Mouse (Mus musculus) small intestine, adult 2 months (tissue): ENCODE measurements around the gene Rnf150.

Source experiments
- CTCF ChIP-seq: fragments of 200-500 bp; IDR thresholded peaks from 2 replicates; pipeline ENCODE4 v1.5.1; 2012; ENCODE audit warnings: low read depth, mild to moderate bottlenecking, control low read depth, inconsistent platforms, low read length, moderate library complexity, mixed read lengths; ENCODE audit not compliant: insufficient replicate concordance, insufficient read length; ENCODE audit errors: extremely low read depth
- POLR2A ChIP-seq: fragments of 200-500 bp; IDR thresholded peaks from 2 replicates; pipeline ENCODE4 v1.6.1; 2012; ENCODE audit warnings: low read depth, mild to moderate bottlenecking, control low read depth, inconsistent platforms, low read length, moderate library complexity

- TF ChIP-seq CTCF (no peak), POLR2A (no peak)
Measured at GRCm38 (mm10) chr8:83028211-83028610, 165.1 kb downstream of the Rnf150 start.
